Mouse (Mus musculus): Measurements from ENCODE around the gene Ifit1bl2.

DNA sequence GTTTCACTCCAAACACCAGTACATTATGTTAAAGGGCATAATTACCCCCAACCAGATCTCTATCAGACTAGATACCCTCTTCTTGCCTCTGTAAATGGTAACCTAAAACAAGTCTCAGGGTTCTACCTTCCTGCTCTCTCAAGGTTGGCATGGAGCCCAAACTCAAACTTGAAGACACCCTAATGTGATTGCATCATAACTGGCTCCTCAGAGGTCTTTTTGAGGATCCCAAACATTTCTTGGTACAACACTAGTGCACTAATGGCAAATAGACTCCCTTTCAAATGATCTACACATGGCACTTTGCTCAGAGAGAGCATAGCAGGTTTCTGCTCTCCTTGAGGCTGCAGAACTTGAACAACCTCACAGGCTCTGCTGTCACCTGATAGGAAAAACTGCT lies 43.7 kb downstream of the Ifit1bl2 start:
- no peak for TF ChIP-seq POLR2A (IDR thresholded peaks at IDR 0.05; ENCODE audit: control insufficient read depth, extremely low read depth, insufficient read depth, low read length, poor library complexity)
- TF ChIP-seq CTCF (IDR thresholded peaks at IDR 0.05; ENCODE audit: borderline replicate concordance, control insufficient read depth, extremely low read depth, insufficient read depth, low read length, poor library complexity), result no peak
